Mouse (Mus musculus) limb, embryonic 15.5 days (tissue): ENCODE results near the gene Prom2. TPM values are rescaled to one million over a fixed set of nuclear protein-coding genes. Genes with fewer than 3 reads are reported as not detected.

Experiments
- ATAC-seq: fragments of 200-750 bp; cut with Nextera tagmentation; 2 replicates; pipeline ENCODE4 v1.8.0; 2017; ENCODE audit warnings: low read depth, moderate TSS enrichment; ENCODE audit not compliant: insufficient number of reproducible peaks, low FRiP score, low TSS enrichment
- H3K27ac ChIP-seq: fragments of 300-500 bp; sonication (generic); 2 replicates; pipeline ENCODE4 v1.5.1; 2015; ENCODE audit warnings: moderate library complexity, mild to moderate bottlenecking, inconsistent platforms
- H3K27me3 ChIP-seq: fragments of 300-500 bp; sonication (generic); 2 replicates; pipeline ENCODE4 v1.6.1; 2015; ENCODE audit warnings: inconsistent platforms
- H3K36me3 ChIP-seq: fragments of 300-500 bp; sonication (generic); 2 replicates; pipeline ENCODE4 v1.6.1; 2015; ENCODE audit warnings: inconsistent platforms
- H3K4me1 ChIP-seq: fragments of 300-500 bp; sonication (generic); 2 replicates; pipeline ENCODE4 v1.6.1; 2015; ENCODE audit warnings: inconsistent platforms
- H3K4me2 ChIP-seq: fragments of 300-500 bp; sonication (generic); 2 replicates; pipeline ENCODE4 v1.6.1; 2015; ENCODE audit warnings: mild to moderate bottlenecking, inconsistent platforms
- H3K4me3 ChIP-seq: fragments of 300-500 bp; sonication (generic); 2 replicates; pipeline ENCODE4 v1.5.1; 2015; ENCODE audit warnings: mild to moderate bottlenecking, inconsistent platforms
- H3K9ac ChIP-seq: fragments of 300-500 bp; sonication (generic); 2 replicates; pipeline ENCODE4 v1.6.1; 2015; ENCODE audit warnings: inconsistent platforms
- H3K9me3 ChIP-seq: fragments of 300-500 bp; sonication (generic); 2 replicates; pipeline ENCODE4 v1.6.1; 2016; ENCODE audit warnings: inconsistent platforms
- WGBS: fragments of 180-500 bp; shearing (Covaris S2); methylation state at CpG from one replicate; pipeline ENCODE4 v1.1.7; 2015; 5-methylcytosine and 5-hydroxymethylcytosine counted together
- polyA plus RNA-seq: library from polyadenylated mRNA; unstranded; fragments of >200 nt; fragmentation: Nextera tagmentation; extraction: Ambion mirVana; gene quantifications from 2 replicates; pipeline ENCODE4 v1.2.1, GENCODE M21; 2015

Prom2 gene
- polyA plus RNA-seq, 1 experiment from 2014 or later: 13.2 TPM

- H3K36me3 ChIP-seq: no peaks in the 10 kb centered on the region
- 0 out of 2 replicates have a peak, but pooled peaks cover 10% of the 10 kb centered on the region for H3K27me3 ChIP-seq
- H3K9ac ChIP-seq: no peak overlapping the region
- 74% methylated on average over 6 of the region's 6 CpGs for WGBS
- ATAC-seq: no peak
- H3K4me3 ChIP-seq: no peak overlapping the region
- no peaks in the 10 kb centered on the region for H3K9me3 ChIP-seq
- H3K4me2 ChIP-seq: no peak overlapping the region
- H3K4me1 ChIP-seq: peaks cover 8% of the 10 kb centered on the region
- peak overlapping the region; percentile 55 for H3K27ac ChIP-seq
Observed at GRCm38 (mm10) chr2:127506131-127506632, 35.1 kb downstream of the Prom2 start.

- Histone ChIP-seq H3K36me3 (no peaks in the 10 kb centered on the region), H3K27ac (no peak overlapping the region), H3K4me3 (no peak overlapping the region), H3K9me3 (no peaks in the 10 kb centered on the region), H3K27me3 (0 out of 2 replicates have a peak, but pooled peaks cover 10% of the 10 kb centered on the region), H3K9ac (no peak overlapping the region), H3K4me2 (no peak overlapping the region), H3K4me1 (peaks cover 8% of the 10 kb centered on the region)
- WGBS: 47% methylated on average over 4 of the region's 4 CpGs
- no peak for ATAC-seq
Observed at GRCm38 (mm10) chr2:127505196-127505595, 36.1 kb downstream of the Prom2 start.

DNA sequence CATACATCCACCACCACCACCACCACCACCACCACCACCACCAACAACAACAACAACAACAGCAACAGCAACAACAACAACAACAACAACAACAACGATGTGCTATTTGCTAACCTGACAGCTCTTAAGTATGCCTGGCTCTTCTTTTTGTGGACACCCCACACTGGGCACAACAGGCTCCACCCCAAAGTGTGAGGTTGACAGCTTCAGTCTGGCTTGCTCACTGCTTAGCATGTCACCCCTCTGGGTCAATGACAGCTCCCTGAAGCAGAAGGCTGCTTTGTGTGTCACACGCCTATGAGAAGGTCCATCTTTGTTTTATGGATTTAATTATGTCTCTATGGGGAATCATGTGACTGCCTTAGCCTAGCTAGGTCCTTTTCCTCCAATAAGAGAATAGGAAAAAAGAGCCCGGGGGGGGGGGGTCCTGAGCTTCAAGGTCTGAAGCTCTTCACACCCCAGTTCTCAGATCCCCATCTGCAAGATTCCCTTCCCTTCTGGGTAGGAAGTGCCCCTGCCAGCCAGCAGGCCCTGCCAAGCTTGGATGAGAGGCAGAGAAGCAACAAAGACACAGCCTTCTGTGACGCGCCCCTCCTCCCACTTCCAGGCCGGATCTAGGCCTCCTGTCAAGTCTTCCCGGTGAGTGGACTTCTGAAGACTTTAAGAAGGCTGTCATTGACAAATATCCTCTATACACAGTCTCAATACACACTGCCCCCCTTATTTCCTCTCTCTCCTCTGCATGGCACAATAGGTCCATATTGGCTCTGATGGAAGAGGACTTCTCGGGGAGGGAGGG is 37.3 kb downstream of the Prom2 start:
- 58% methylated on average over 8 of the region's 8 CpGs for WGBS
- Histone ChIP-seq H3K27me3 (0 out of 2 replicates have a peak, but pooled peaks cover 10% of the 10 kb centered on the region), H3K9ac (no peak overlapping the region)

DNA sequence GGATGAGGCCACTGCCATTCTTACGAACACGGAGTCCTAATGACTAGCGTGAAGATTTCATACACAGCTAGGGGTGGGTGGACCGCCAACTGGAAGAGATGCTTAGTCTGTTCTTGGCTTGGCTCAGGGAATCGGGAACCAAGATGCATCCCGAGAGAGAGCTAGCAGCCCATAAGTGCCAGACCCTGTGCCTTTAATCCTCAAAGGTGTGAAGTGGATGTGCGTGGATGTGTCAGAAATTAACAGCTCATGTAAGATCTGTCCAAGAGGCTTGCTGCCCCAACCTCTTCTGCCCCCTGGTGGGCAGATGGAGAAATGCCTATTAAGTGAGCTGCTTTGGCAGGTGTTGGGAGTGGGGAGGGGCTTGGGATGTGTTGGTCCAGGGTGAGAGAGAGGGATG is 40.2 kb downstream of the Prom2 start:
- Histone ChIP-seq H3K4me3 (no peak overlapping the region), H3K36me3 (no peaks in the 10 kb centered on the region), H3K27ac (no peak overlapping the region), H3K9ac (no peak overlapping the region), H3K27me3 (0 out of 2 replicates have a peak, but pooled peaks cover 10% of the 10 kb centered on the region), H3K4me1 (no peaks in the 10 kb centered on the region), H3K9me3 (no peaks in the 10 kb centered on the region), H3K4me2 (no peak overlapping the region)
- no peak for ATAC-seq
- WGBS: 45% methylated on average over 7 of the region's 7 CpGs

More for the DNA sequence above, 37.3 kb downstream of the Prom2 start:
- Histone ChIP-seq H3K4me3 (no peak overlapping the region), H3K9me3 (no peaks in the 10 kb centered on the region), H3K4me2 (no peak overlapping the region), H3K27ac (no peak overlapping the region), H3K4me1 (peaks cover 8% of the 10 kb centered on the region), H3K36me3 (no peaks in the 10 kb centered on the region)
- no peak for ATAC-seq

GRCm38 (mm10) chr2:127498750-127499149 is 42.5 kb downstream of the Prom2 start:
- 74% methylated on average over 8 of the region's 8 CpGs for WGBS
- Histone ChIP-seq H3K36me3 (no peaks in the 10 kb centered on the region), H3K9ac (no peak overlapping the region), H3K4me1 (no peaks in the 10 kb centered on the region), H3K9me3 (no peaks in the 10 kb centered on the region), H3K4me3 (no peak overlapping the region), H3K27me3 (0 out of 2 replicates have a peak, but pooled peaks cover 10% of the 10 kb centered on the region), H3K4me2 (no peak overlapping the region), H3K27ac (no peak overlapping the region)
- ATAC-seq: no peak

GRCm38 (mm10) chr2:127496321-127496720 is 44.9 kb downstream of the Prom2 start:
- no peaks in the 10 kb centered on the region for H3K9me3 ChIP-seq
- H3K9ac ChIP-seq: no peak overlapping the region
- no peak overlapping the region for H3K4me2 ChIP-seq
- WGBS: 40% methylated on average over 1 of the region's 1 CpGs
- no peaks in the 10 kb centered on the region for H3K4me1 ChIP-seq
- ATAC-seq: no peak
- no peak overlapping the region for H3K4me3 ChIP-seq
- no peaks in the 10 kb centered on the region for H3K36me3 ChIP-seq
- H3K27me3 ChIP-seq: 0 out of 2 replicates have a peak, but pooled peaks cover under 1% of the 10 kb centered on the region
- H3K27ac ChIP-seq: no peak overlapping the region

GRCm38 (mm10) chr2:127484476-127485170 is 56.6 kb downstream of the Prom2 start:
- Histone ChIP-seq H3K27ac (no peak overlapping the region), H3K36me3 (no peaks in the 10 kb centered on the region), H3K4me1 (peaks cover 37% of the 10 kb centered on the region), H3K27me3 (peaks cover 65% of the 10 kb centered on the region), H3K9me3 (no peaks in the 10 kb centered on the region), H3K4me3 (peak overlapping the region; percentile 15), H3K9ac (peak overlapping the region; percentile 0; the same call in 1 of the 2 replicates), H3K4me2 (peak overlapping the region; percentile 38)
- WGBS: 8% methylated on average over 19 of the region's 19 CpGs
- peak; percentile 55; the same call in 1 of the 2 replicates for ATAC-seq

DNA sequence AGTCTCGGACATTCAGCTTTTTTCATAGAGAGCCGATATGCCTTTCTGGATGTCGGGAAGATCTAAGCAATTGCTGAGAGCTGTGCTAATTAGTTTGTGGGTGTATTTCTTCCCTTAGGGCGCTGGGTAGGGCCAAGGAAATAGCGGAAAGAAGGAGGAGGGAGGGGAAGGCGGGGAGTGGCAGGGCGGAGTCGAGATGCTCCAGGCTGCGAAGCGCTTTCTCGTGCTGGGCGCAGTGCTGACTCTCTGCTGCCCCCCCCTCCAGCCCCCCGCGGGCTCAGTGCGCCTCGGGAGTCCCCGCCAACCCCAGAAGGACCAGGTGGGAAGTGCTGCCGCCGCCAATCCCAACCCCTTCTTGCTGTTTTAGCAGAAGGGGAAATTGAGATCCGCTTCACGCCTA is 58.3 kb downstream of the Prom2 start:
- no peak overlapping the region for H3K27ac ChIP-seq
- no peaks in the 10 kb centered on the region for H3K9me3 ChIP-seq
- H3K27me3 ChIP-seq: peaks cover 75% of the 10 kb centered on the region
- no peak overlapping the region for H3K9ac ChIP-seq
- H3K36me3 ChIP-seq: no peaks in the 10 kb centered on the region
- H3K4me3 ChIP-seq: peak overlapping the region; percentile 56
- H3K4me2 ChIP-seq: peak overlapping the region; percentile 96
- peaks cover 37% of the 10 kb centered on the region for H3K4me1 ChIP-seq
- WGBS: under 1% methylated on average over 20 of the region's 21 CpGs
- no peak for ATAC-seq

GRCm38 (mm10) chr2:127482533-127482911 is 58.7 kb downstream of the Prom2 start:
- H3K4me2 ChIP-seq: peak overlapping the region; percentile 96
- ATAC-seq: peak; percentile 80
- H3K27ac ChIP-seq: no peak overlapping the region
- WGBS: 0% methylated on average over 20 of the region's 21 CpGs
- peaks cover 37% of the 10 kb centered on the region for H3K4me1 ChIP-seq
- no peaks in the 10 kb centered on the region for H3K9me3 ChIP-seq
- no peaks in the 10 kb centered on the region for H3K36me3 ChIP-seq
- peaks cover 75% of the 10 kb centered on the region for H3K27me3 ChIP-seq
- peak overlapping the region; percentile 40 for H3K9ac ChIP-seq
- peak overlapping the region; percentile 56 for H3K4me3 ChIP-seq

- WGBS: under 1% methylated on average over 59 of the region's 59 CpGs
- no peaks in the 10 kb centered on the region for H3K36me3 ChIP-seq
- peak overlapping the region; percentile 56 for H3K4me3 ChIP-seq
- peaks cover 37% of the 10 kb centered on the region for H3K4me1 ChIP-seq
- H3K9ac ChIP-seq: peak overlapping the region; percentile 40
- peaks cover 75% of the 10 kb centered on the region for H3K27me3 ChIP-seq
- ATAC-seq: no peak
- peak overlapping the region; percentile 96 for H3K4me2 ChIP-seq
- no peak overlapping the region for H3K27ac ChIP-seq
- no peaks in the 10 kb centered on the region for H3K9me3 ChIP-seq
Observed at GRCm38 (mm10) chr2:127481841-127482532, 59.3 kb downstream of the Prom2 start.

DNA sequence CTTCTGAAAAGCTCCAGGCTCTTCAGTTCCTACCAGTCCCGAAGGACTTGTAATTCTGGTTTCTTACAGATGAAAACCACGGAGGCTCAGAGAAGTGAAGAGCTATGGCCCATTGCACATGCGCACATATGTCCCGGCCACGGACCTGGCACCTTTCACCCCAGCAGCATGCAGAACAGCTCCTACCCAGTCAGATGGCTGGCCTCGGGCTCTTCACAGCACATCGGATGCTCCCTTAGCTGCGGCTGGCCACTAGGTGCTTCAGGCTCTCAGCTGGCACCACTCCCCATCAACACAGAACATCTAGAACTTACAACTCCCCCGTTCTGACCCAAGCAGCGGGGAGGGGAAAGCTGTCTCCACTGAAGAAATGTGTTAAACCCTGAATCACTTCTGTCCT is 61.5 kb downstream of the Prom2 start:
- WGBS: 52% methylated on average over 10 of the region's 10 CpGs
- Histone ChIP-seq H3K4me3 (no peak overlapping the region), H3K36me3 (no peaks in the 10 kb centered on the region), H3K9ac (no peak overlapping the region), H3K4me1 (peaks cover 34% of the 10 kb centered on the region), H3K27me3 (peaks cover 59% of the 10 kb centered on the region), H3K4me2 (no peak overlapping the region), H3K27ac (no peak overlapping the region), H3K9me3 (no peaks in the 10 kb centered on the region)
- no peak for ATAC-seq
